Mouse (Mus musculus) megakaryocyte, embryonic 14.5 days (primary cell): ENCODE results near the gene Fzr1.

Experiments
- FLI1 ChIP-seq: IDR thresholded peaks from 2 replicates; pipeline ENCODE4 v1.6.1; 2012; ENCODE audit warnings: low read length, inconsistent platforms, mixed read lengths
- GATA1 ChIP-seq: IDR thresholded peaks from 3 replicates; pipeline ENCODE4 v1.6.1; 2012; ENCODE audit warnings: mixed read lengths, low read length, inconsistent platforms, borderline replicate concordance

DNA sequence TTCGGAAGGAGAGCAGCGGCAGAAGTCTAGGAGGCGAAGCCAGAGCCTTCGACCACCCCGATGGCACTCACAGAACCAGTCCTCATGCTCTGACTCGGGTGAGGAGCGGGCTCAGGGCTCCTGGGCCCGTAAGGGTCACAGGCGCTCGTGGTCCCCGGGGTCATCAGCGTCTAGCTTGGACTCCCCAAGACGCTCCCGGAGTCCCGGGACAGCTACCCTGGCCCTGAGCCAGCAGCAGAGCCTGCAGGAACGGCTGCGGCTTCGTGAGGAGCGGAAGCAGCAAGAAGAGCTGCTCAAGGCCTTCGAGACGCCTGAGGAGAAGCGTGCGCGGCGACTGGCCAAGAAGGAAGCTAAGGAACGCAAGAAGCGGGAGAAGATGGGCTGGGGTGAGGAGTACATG, 55.9 kb downstream of the Fzr1 start:
- TF ChIP-seq GATA1 (no peak), FLI1 (no peak)
